Mouse (Mus musculus): ENCODE results near the gene Nexn. TPM values are rescaled to one million over a fixed set of nuclear protein-coding genes. Genes with fewer than 3 reads are reported as not detected.

Gene Nexn
- polyA plus RNA-seq, 1 experiment from 2014 or later: 2.9 TPM

- Histone ChIP-seq H3K27ac (ENCODE audit: low read depth, low read length) (no peak overlapping the region), H3K4me2 (ENCODE audit: low read depth, low read length) (no peak overlapping the region), H3K9me3 (ENCODE audit: control insufficient read depth, low read length) (no peaks in the 10 kb centered on the region), H3K36me3 (ENCODE audit: control insufficient read depth, insufficient read depth, low read length) (no peaks in the 10 kb centered on the region), H3K27me3 (ENCODE audit: control insufficient read depth, insufficient read depth, low read length) (no peaks in the 10 kb centered on the region), H3K4me1 (ENCODE audit: control insufficient read depth, insufficient read depth, low read length) (no peaks in the 10 kb centered on the region), H3K9ac (replicated peaks; ENCODE audit: low read depth, low read length) (no peak overlapping the region), H3K4me3 (ENCODE audit: low read depth, low read length) (no peak overlapping the region)
- ATAC-seq (ENCODE audit: low read depth): no peak
- WGBS: 87% methylated on average over 3 of the region's 3 CpGs
Measured at GRCm38 (mm10) chr3:152257528-152257927, 8.6 kb downstream of the Nexn start.

GRCm38 (mm10) chr3:152250487-152250886 lies 15.7 kb downstream of the Nexn start:
- Histone ChIP-seq H3K27ac (ENCODE audit: low read depth, low read length) (no peak overlapping the region), H3K36me3 (ENCODE audit: control insufficient read depth, insufficient read depth, low read length) (no peaks in the 10 kb centered on the region), H3K4me3 (ENCODE audit: low read depth, low read length) (no peak overlapping the region), H3K9ac (replicated peaks; ENCODE audit: low read depth, low read length) (no peak overlapping the region), H3K4me2 (ENCODE audit: low read depth, low read length) (no peak overlapping the region), H3K9me3 (ENCODE audit: control insufficient read depth, low read length) (no peaks in the 10 kb centered on the region), H3K27me3 (ENCODE audit: control insufficient read depth, insufficient read depth, low read length) (no peaks in the 10 kb centered on the region), H3K4me1 (ENCODE audit: control insufficient read depth, insufficient read depth, low read length) (no peaks in the 10 kb centered on the region)
- WGBS: 98% methylated on average over 1 of the region's 1 CpGs
- ATAC-seq (ENCODE audit: low read depth): no peak

- no peak overlapping the region for H3K4me2 ChIP-seq (ENCODE audit: low read depth, low read length)
- no peaks in the 10 kb centered on the region for H3K4me1 ChIP-seq (ENCODE audit: control insufficient read depth, insufficient read depth, low read length)
- H3K27me3 ChIP-seq (ENCODE audit: control insufficient read depth, insufficient read depth, low read length): no peaks in the 10 kb centered on the region
- no peak overlapping the region for H3K4me3 ChIP-seq (ENCODE audit: low read depth, low read length)
- H3K9me3 ChIP-seq (ENCODE audit: control insufficient read depth, low read length): no peaks in the 10 kb centered on the region
- ATAC-seq (ENCODE audit: low read depth): no peak
- H3K9ac ChIP-seq (replicated peaks; ENCODE audit: low read depth, low read length): no peak overlapping the region
- 91% methylated on average over 12 of the region's 12 CpGs for WGBS
- no peaks in the 10 kb centered on the region for H3K36me3 ChIP-seq (ENCODE audit: control insufficient read depth, insufficient read depth, low read length)
- no peak overlapping the region for H3K27ac ChIP-seq (ENCODE audit: low read depth, low read length)
Measured at GRCm38 (mm10) chr3:152247708-152248107, 18.4 kb downstream of the Nexn start.

GRCm38 (mm10) chr3:152245273-152245910 lies 20.8 kb downstream of the Nexn start:
- ATAC-seq (ENCODE audit: low read depth): no peak
- Histone ChIP-seq H3K27ac (ENCODE audit: low read depth, low read length) (no peak overlapping the region), H3K36me3 (ENCODE audit: control insufficient read depth, insufficient read depth, low read length) (no peaks in the 10 kb centered on the region; the same call in 1 of the 2 replicates), H3K9ac (replicated peaks; ENCODE audit: low read depth, low read length) (no peak overlapping the region), H3K4me2 (ENCODE audit: low read depth, low read length) (no peak overlapping the region), H3K27me3 (ENCODE audit: control insufficient read depth, insufficient read depth, low read length) (no peaks in the 10 kb centered on the region), H3K4me1 (ENCODE audit: control insufficient read depth, insufficient read depth, low read length) (no peaks in the 10 kb centered on the region), H3K4me3 (ENCODE audit: low read depth, low read length) (no peak overlapping the region), H3K9me3 (ENCODE audit: control insufficient read depth, low read length) (no peaks in the 10 kb centered on the region)
- 77% methylated on average over 5 of the region's 5 CpGs for WGBS

GRCm38 (mm10) chr3:152243304-152243703 lies 22.8 kb downstream of the Nexn start:
- Histone ChIP-seq H3K4me1 (ENCODE audit: control insufficient read depth, insufficient read depth, low read length) (no peaks in the 10 kb centered on the region), H3K4me3 (ENCODE audit: low read depth, low read length) (no peak overlapping the region), H3K9me3 (ENCODE audit: control insufficient read depth, low read length) (no peaks in the 10 kb centered on the region), H3K36me3 (ENCODE audit: control insufficient read depth, insufficient read depth, low read length) (peaks cover 6% of the 10 kb centered on the region; the same call in 1 of the 2 replicates), H3K27ac (ENCODE audit: low read depth, low read length) (0 out of 2 replicates have a peak overlapping the region, but pooled peaks have one; percentile 34), H3K27me3 (ENCODE audit: control insufficient read depth, insufficient read depth, low read length) (no peaks in the 10 kb centered on the region), H3K9ac (replicated peaks; ENCODE audit: low read depth, low read length) (no peak overlapping the region), H3K4me2 (ENCODE audit: low read depth, low read length) (no peak overlapping the region)
- WGBS: 77% methylated on average over 4 of the region's 4 CpGs
- no peak for ATAC-seq (ENCODE audit: low read depth)

- Histone ChIP-seq H3K36me3 (ENCODE audit: control insufficient read depth, insufficient read depth, low read length) (peaks cover 16% of the 10 kb centered on the region; the same call in 1 of the 2 replicates), H3K27me3 (ENCODE audit: control insufficient read depth, insufficient read depth, low read length) (no peaks in the 10 kb centered on the region), H3K27ac (ENCODE audit: low read depth, low read length) (no peak overlapping the region), H3K9ac (replicated peaks; ENCODE audit: low read depth, low read length) (no peak overlapping the region), H3K4me3 (ENCODE audit: low read depth, low read length) (no peak overlapping the region), H3K4me2 (ENCODE audit: low read depth, low read length) (no peak overlapping the region), H3K9me3 (ENCODE audit: control insufficient read depth, low read length) (no peaks in the 10 kb centered on the region), H3K4me1 (ENCODE audit: control insufficient read depth, insufficient read depth, low read length) (no peaks in the 10 kb centered on the region)
- no peak for ATAC-seq (ENCODE audit: low read depth)
- WGBS: 73% methylated on average over 3 of the region's 3 CpGs
Measured at GRCm38 (mm10) chr3:152241098-152241497, 25.1 kb downstream of the Nexn start.

GRCm38 (mm10) chr3:152239592-152239991 lies 26.6 kb downstream of the Nexn start:
- H3K36me3 ChIP-seq (ENCODE audit: control insufficient read depth, insufficient read depth, low read length): peaks cover 16% of the 10 kb centered on the region; the same call in 1 of the 2 replicates
- 98% methylated on average over 1 of the region's 1 CpGs for WGBS
- H3K9me3 ChIP-seq (ENCODE audit: control insufficient read depth, low read length): no peaks in the 10 kb centered on the region
- H3K4me2 ChIP-seq (ENCODE audit: low read depth, low read length): no peak overlapping the region
- no peak overlapping the region for H3K27ac ChIP-seq (ENCODE audit: low read depth, low read length)
- no peaks in the 10 kb centered on the region for H3K27me3 ChIP-seq (ENCODE audit: control insufficient read depth, insufficient read depth, low read length)
- ATAC-seq (ENCODE audit: low read depth): no peak
- H3K4me1 ChIP-seq (ENCODE audit: control insufficient read depth, insufficient read depth, low read length): no peaks in the 10 kb centered on the region
- no peak overlapping the region for H3K4me3 ChIP-seq (ENCODE audit: low read depth, low read length)
- H3K9ac ChIP-seq (replicated peaks; ENCODE audit: low read depth, low read length): no peak overlapping the region

GRCm38 (mm10) chr3:152238836-152239235 lies 27.3 kb downstream of the Nexn start:
- Histone ChIP-seq H3K27ac (ENCODE audit: low read depth, low read length) (no peak overlapping the region), H3K9ac (replicated peaks; ENCODE audit: low read depth, low read length) (no peak overlapping the region), H3K9me3 (ENCODE audit: control insufficient read depth, low read length) (no peaks in the 10 kb centered on the region), H3K4me3 (ENCODE audit: low read depth, low read length) (no peak overlapping the region), H3K27me3 (ENCODE audit: control insufficient read depth, insufficient read depth, low read length) (no peaks in the 10 kb centered on the region), H3K4me2 (ENCODE audit: low read depth, low read length) (no peak overlapping the region), H3K36me3 (ENCODE audit: control insufficient read depth, insufficient read depth, low read length) (peaks cover 20% of the 10 kb centered on the region), H3K4me1 (ENCODE audit: control insufficient read depth, insufficient read depth, low read length) (no peaks in the 10 kb centered on the region)
- no peak; the same call in 1 of the 2 replicates for ATAC-seq (ENCODE audit: low read depth)
- WGBS: 75% methylated on average over 2 of the region's 2 CpGs

- H3K9ac ChIP-seq (replicated peaks; ENCODE audit: low read depth, low read length): no peak overlapping the region
- H3K9me3 ChIP-seq (ENCODE audit: control insufficient read depth, low read length): no peaks in the 10 kb centered on the region
- H3K4me1 ChIP-seq (ENCODE audit: control insufficient read depth, insufficient read depth, low read length): no peaks in the 10 kb centered on the region
- ATAC-seq (ENCODE audit: low read depth): no peak
- H3K4me2 ChIP-seq (ENCODE audit: low read depth, low read length): no peak overlapping the region
- H3K36me3 ChIP-seq (ENCODE audit: control insufficient read depth, insufficient read depth, low read length): peaks cover 41% of the 10 kb centered on the region
- no peaks in the 10 kb centered on the region for H3K27me3 ChIP-seq (ENCODE audit: control insufficient read depth, insufficient read depth, low read length)
- WGBS: 100% methylated on average over 1 of the region's 1 CpGs
- H3K27ac ChIP-seq (ENCODE audit: low read depth, low read length): no peak overlapping the region
- no peak overlapping the region for H3K4me3 ChIP-seq (ENCODE audit: low read depth, low read length)
Measured at GRCm38 (mm10) chr3:152235805-152236204, 30.3 kb downstream of the Nexn start.
